Mouse (Mus musculus): ENCODE measurements around the gene Pitpnc1. TPM values are rescaled to one million over a fixed set of nuclear protein-coding genes. Genes with fewer than 3 reads are reported as not detected.

The Pitpnc1 gene
- polyA plus RNA-seq, 1 experiment = 30.0 TPM

DNA sequence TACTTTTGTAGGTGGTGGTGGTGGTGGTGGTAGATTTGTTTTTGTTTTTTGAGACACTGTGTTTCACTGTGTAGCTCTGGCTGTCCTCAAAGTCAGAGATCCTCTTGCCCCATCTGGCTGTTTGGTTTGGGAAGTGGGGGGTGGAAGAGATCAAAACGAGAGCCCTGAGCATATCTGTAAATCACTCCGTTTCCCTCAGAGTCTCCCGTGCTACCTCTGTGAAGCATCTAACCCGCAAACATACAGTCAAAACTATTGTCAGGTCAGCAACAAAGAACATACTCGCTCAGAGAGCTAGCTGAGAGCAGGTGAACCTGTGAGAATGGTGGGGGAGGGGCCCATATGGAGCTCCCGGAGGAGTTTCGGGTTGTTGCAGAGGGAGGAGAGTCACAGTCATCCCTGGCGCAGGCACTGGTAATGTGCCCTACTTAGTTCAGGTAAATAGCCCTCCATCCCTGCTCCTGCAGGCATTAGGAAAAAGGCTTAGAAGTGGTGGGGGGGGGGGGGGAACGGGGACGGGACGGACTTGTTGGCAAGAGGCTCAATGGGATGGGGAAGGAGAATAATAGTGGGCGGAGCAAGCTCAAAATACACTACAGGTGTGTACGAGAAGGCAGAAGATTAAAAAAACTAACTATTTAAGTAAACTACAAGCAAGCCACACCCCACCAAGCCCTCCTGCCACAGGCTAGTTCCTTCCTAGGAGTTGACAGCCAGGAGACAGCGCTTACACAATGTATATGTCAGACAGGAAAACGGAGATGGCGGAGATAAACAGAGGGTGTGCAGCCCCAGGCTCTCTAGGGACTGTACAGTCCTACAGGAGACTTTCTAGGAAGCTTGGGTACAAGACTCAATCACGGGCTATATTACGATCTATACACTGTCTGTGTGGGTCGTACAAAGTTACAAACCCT is 15.7 kb downstream of the Pitpnc1 start:
- TF ChIP-seq CTCF (IDR thresholded peaks at IDR 0.05; ENCODE audit: borderline replicate concordance, insufficient read depth, low read depth, low read length) (no peak), POLR2A (IDR thresholded peaks at IDR 0.05; ENCODE audit: borderline replicate concordance, insufficient read depth, low read length) (no peak)
- Histone ChIP-seq H3K27me3 (ENCODE audit: control insufficient read depth, insufficient read depth, low read length) (no peaks in the 10 kb centered on the region; the same call in 1 of the 2 replicates), H3K4me1 (ENCODE audit: control insufficient read depth, insufficient read depth, low read length) (peaks cover 7% of the 10 kb centered on the region), H3K4me3 (replicated peaks; ENCODE audit: insufficient read depth, low read depth, low read length) (peak overlapping the region; percentile 39), H3K27ac (ENCODE audit: insufficient read depth, low read length) (no peak overlapping the region)
- WGBS = 55% methylated on average over 18 of the region's 19 CpGs
- DNase-seq = no peak

DNA sequence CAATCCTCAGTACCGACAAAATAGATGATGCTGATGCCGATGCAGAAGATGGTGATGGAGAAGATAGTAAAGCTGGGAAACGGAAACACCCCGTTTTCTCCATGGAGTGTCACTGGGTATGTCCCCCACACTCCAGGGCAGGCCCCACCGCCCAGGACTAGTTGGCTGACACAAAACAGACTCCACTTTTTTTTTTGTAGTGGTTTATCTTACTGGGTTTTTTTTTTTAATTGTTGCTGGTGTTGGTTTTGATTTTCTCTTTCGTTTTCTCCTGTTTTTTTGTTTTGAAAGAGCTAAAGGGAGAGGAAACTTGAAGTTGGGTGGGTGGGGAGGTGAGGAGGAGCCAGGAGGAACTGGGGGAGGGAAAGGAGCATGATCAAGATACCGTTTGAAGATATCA is 18.4 kb downstream of the Pitpnc1 start:
- peaks cover 7% of the 10 kb centered on the region for H3K4me1 ChIP-seq (ENCODE audit: control insufficient read depth, insufficient read depth, low read length)
- H3K4me3 ChIP-seq (replicated peaks; ENCODE audit: insufficient read depth, low read depth, low read length) = no peak overlapping the region
- no peaks in the 10 kb centered on the region for H3K27me3 ChIP-seq (ENCODE audit: control insufficient read depth, insufficient read depth, low read length)
- WGBS = 96% methylated on average over 7 of the region's 7 CpGs
- no peak for DNase-seq
- TF ChIP-seq POLR2A (IDR thresholded peaks at IDR 0.05; ENCODE audit: borderline replicate concordance, insufficient read depth, low read length) = no peak
- TF ChIP-seq CTCF (IDR thresholded peaks at IDR 0.05; ENCODE audit: borderline replicate concordance, insufficient read depth, low read depth, low read length) = no peak
- no peak overlapping the region for H3K27ac ChIP-seq (ENCODE audit: insufficient read depth, low read length)

DNA sequence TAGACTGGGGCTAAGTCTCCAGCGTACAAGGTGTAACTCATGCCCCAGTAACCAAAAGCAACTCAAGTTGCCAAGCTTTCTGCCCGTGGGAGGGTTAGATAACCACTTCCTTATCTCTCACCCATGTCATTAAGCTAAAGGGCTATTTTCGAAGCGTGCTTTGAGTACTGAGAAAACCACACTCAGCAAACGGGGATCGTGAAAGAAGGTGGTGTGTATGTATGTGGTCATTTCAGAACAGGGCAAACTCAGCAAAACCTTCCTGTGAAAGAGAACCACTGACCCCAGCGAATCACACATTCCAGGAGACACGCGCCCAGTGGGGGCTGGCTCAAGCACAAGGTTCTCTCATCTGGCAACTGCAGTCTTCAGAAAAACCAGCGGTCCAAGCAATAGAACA is 19.4 kb downstream of the Pitpnc1 start:
- no peaks in the 10 kb centered on the region for H3K27me3 ChIP-seq (ENCODE audit: control insufficient read depth, insufficient read depth, low read length)
- no peak overlapping the region for H3K4me3 ChIP-seq (replicated peaks; ENCODE audit: insufficient read depth, low read depth, low read length)
- no peak for DNase-seq
- no peak overlapping the region for H3K27ac ChIP-seq (ENCODE audit: insufficient read depth, low read length)
- TF ChIP-seq POLR2A (IDR thresholded peaks at IDR 0.05; ENCODE audit: borderline replicate concordance, insufficient read depth, low read length) (no peak), CTCF (IDR thresholded peaks at IDR 0.05; ENCODE audit: borderline replicate concordance, insufficient read depth, low read depth, low read length) (no peak)
- H3K4me1 ChIP-seq (ENCODE audit: control insufficient read depth, insufficient read depth, low read length) = peaks cover 11% of the 10 kb centered on the region
- WGBS = 75% methylated on average over 10 of the region's 10 CpGs

DNA sequence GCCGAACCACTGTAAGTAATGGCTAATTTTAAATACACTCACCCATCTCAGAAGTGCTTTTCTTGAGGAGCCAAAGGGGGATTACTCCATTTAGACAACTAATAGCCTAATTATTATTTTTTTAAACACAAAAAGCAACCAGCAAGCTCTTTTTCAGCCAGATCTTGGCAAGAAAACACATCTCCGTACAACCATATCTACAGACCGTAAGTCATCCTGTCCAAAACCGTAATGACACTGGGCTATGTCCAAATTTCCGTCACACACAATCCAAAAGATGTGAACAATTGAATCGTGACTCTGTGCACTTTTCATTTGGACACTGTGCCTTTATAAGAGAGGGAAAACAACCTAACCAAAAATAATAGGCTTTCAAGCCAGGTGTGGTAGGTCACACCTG is 20.4 kb downstream of the Pitpnc1 start:
- no peaks in the 10 kb centered on the region for H3K27me3 ChIP-seq (ENCODE audit: control insufficient read depth, insufficient read depth, low read length)
- peaks cover 17% of the 10 kb centered on the region for H3K4me1 ChIP-seq (ENCODE audit: control insufficient read depth, insufficient read depth, low read length)
- H3K4me3 ChIP-seq (replicated peaks; ENCODE audit: insufficient read depth, low read depth, low read length) = no peak overlapping the region
- WGBS = 34% methylated on average over 6 of the region's 6 CpGs
- no peak overlapping the region for H3K27ac ChIP-seq (ENCODE audit: insufficient read depth, low read length)
- TF ChIP-seq POLR2A (IDR thresholded peaks at IDR 0.05; ENCODE audit: borderline replicate concordance, insufficient read depth, low read length) = no peak
- no peak for TF ChIP-seq CTCF (IDR thresholded peaks at IDR 0.05; ENCODE audit: borderline replicate concordance, insufficient read depth, low read depth, low read length)
- peak in 1 of 2 experiments; percentile 26 for DNase-seq

DNA sequence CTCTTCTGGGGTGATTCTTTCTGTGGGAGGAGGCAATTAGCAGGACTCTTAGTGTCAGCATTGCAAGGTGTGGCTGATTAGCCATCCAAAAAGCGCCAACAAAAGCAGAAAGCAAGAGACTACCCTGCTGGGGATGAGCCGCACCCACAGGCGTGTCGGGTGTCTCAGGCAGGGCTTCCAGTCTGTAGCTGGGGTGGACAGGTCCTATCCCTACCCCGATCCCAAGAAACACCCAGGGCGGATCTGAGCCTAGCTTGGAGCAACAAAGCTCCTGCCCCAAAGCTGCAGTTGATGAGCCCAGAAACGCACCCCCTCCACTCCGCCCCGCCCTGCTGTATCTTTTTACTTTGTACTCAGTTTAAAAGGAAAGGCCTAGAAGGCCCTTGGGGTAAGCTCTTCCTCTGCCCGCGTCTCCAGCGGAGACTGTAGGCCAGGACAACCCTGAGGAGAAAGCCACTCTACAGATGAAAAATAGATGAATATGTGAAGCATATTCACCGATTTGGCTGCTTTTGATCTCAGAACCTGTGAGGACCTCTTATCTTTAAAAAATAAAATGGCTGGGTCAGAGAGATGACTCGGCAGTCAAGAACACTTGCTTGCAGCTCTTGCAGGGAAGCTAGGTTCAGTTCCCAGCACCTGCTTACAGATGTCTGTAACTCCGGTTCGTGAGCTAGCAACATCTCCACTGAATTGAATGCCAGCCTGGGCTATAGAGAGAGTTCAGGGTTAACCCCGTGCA is 21.2 kb downstream of the Pitpnc1 start:
- no peak overlapping the region for H3K27ac ChIP-seq (ENCODE audit: insufficient read depth, low read length)
- no peak for TF ChIP-seq CTCF (IDR thresholded peaks at IDR 0.05; ENCODE audit: borderline replicate concordance, insufficient read depth, low read depth, low read length)
- no peak for TF ChIP-seq POLR2A (IDR thresholded peaks at IDR 0.05; ENCODE audit: borderline replicate concordance, insufficient read depth, low read length)
- no peaks in the 10 kb centered on the region for H3K27me3 ChIP-seq (ENCODE audit: control insufficient read depth, insufficient read depth, low read length)
- no peak for DNase-seq
- WGBS = 93% methylated on average over 17 of the region's 17 CpGs
- H3K4me3 ChIP-seq (replicated peaks; ENCODE audit: insufficient read depth, low read depth, low read length) = no peak overlapping the region
- peaks cover 19% of the 10 kb centered on the region for H3K4me1 ChIP-seq (ENCODE audit: control insufficient read depth, insufficient read depth, low read length)

DNA sequence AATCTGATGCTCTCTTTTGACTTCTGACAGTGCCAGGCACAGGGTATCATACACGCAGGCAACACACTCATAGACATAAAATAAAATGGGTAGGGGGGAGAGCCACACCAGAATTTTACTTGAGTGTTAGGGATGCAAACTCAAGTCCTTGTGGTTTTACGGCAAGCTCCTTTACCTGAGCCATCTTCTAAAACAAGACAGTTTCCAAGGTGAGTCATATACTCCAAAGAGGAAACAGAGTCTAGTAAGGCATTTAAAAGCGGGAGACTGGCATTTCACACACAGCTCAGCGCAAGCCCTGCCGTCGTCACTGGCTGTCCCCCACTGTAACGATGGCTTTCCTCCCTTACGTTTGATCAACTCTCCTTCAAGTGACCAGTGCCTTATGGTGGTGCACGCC is 22.6 kb downstream of the Pitpnc1 start:
- no peak for DNase-seq
- WGBS = 94% methylated on average over 9 of the region's 9 CpGs
- Histone ChIP-seq H3K27ac (ENCODE audit: insufficient read depth, low read length) (no peak overlapping the region), H3K27me3 (ENCODE audit: control insufficient read depth, insufficient read depth, low read length) (no peaks in the 10 kb centered on the region), H3K4me1 (ENCODE audit: control insufficient read depth, insufficient read depth, low read length) (peaks cover 19% of the 10 kb centered on the region), H3K4me3 (replicated peaks; ENCODE audit: insufficient read depth, low read depth, low read length) (no peak overlapping the region)
- TF ChIP-seq CTCF (IDR thresholded peaks at IDR 0.05; ENCODE audit: borderline replicate concordance, insufficient read depth, low read depth, low read length) = no peak
- TF ChIP-seq POLR2A (IDR thresholded peaks at IDR 0.05; ENCODE audit: borderline replicate concordance, insufficient read depth, low read length) = no peak

DNA sequence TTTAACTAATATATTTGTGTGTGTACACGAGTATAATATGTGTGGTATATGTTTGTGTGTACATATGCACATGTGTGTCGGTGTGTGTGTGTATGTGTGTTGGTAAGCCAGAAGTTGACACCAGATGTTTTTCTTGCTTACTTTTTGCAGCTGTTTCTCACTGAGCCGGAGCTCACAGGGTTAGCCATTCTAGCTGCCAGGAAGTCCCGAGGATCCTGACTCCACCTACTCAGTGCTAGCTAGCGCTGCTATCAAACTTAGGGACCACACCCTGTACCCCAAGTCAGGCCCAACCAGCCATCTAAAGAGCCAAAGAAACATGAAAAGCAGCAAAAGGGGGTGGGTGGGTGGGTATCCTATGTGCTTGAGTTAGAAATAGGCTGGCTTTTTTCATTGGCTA is 23.1 kb downstream of the Pitpnc1 start:
- 79% methylated on average over 5 of the region's 5 CpGs for WGBS
- no peak for TF ChIP-seq POLR2A (IDR thresholded peaks at IDR 0.05; ENCODE audit: borderline replicate concordance, insufficient read depth, low read length)
- no peak for TF ChIP-seq CTCF (IDR thresholded peaks at IDR 0.05; ENCODE audit: borderline replicate concordance, insufficient read depth, low read depth, low read length)
- H3K27me3 ChIP-seq (ENCODE audit: control insufficient read depth, insufficient read depth, low read length) = no peaks in the 10 kb centered on the region

More for the DNA sequence above, 23.1 kb downstream of the Pitpnc1 start:
- H3K4me1 ChIP-seq (ENCODE audit: control insufficient read depth, insufficient read depth, low read length) = peaks cover 19% of the 10 kb centered on the region
- no peak overlapping the region for H3K27ac ChIP-seq (ENCODE audit: insufficient read depth, low read length)
- H3K4me3 ChIP-seq (replicated peaks; ENCODE audit: insufficient read depth, low read depth, low read length) = no peak overlapping the region
- DNase-seq = no peak
